Mouse (Mus musculus): ENCODE measurements at regions not wholly inside any gene's neighbourhood (a gene's known extent, or its start where the extent isn't known, plus 50 kb on each side); places are given as distances from the start of the nearest gene placed in this dataset.

DNA sequence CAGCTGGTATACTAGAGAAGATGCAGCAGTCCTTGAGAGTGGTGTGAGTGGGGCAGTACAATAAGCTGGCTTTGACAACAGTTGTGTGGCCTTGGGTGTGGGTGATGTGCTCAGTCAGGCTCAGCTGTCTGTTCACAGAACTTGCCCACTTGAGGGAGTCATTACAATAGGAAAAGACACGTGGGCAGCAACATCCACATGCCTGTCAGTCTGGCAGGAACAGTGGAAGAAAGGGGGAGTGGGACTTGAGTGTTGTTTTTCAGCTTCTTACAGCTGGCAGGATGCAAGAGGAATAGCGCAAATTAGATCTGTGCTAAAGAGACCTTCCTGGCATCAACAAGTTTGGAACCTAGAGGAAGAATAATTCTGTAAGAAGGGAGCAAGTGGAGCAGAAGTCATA, 239.4 kb upstream of the Nmur2 start:
- Histone ChIP-seq H3K4me1 (replicated peaks) (no peaks in the 10 kb centered on the region), H3K27me3 (replicated peaks) (no peaks in the 10 kb centered on the region), H3K27ac (no peak overlapping the region), H3K4me2 (replicated peaks) (no peak overlapping the region), H3K9ac (no peak overlapping the region), H3K4me3 (replicated peaks) (no peak overlapping the region), H3K9me3 (no peaks in the 10 kb centered on the region), H3K36me3 (no peaks in the 10 kb centered on the region)
- WGBS, result 61% methylated on average over 2 of the region's 2 CpGs
- no peak for ATAC-seq

DNA sequence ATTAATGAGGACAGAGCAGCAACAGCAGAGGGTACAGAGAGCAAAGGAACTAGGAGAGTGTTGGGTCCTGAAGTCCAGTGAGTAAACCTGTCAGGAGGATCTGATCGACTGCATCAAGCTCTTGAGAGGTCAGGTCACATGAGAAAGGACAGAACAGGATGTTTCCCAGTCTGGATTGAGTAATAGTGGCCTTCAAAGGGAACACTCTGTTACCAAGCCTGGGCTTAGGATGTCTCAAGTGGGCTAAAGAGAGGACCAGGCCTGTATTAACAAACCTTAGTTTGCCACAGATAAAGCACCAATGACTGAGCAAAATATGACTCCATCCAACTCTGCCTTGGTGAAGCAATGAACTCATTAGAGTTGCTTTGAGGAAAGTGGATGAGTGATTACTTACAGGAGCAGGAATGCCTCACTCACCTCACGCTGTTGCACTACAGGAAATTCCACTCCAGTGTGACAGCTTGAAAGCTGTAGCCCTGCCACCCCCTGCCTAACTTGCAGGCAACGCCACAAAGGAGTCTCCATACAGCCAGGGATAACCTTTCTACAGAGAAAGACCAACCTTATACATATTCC, 229.2 kb upstream of the Nmur2 start:
- H3K27me3 ChIP-seq (replicated peaks), result no peaks in the 10 kb centered on the region
- no peaks in the 10 kb centered on the region for H3K9me3 ChIP-seq
- no peak for ATAC-seq
- 31% methylated on average over 3 of the region's 3 CpGs for WGBS
- no peaks in the 10 kb centered on the region for H3K36me3 ChIP-seq
- H3K4me2 ChIP-seq (replicated peaks), result no peak overlapping the region
- no peak overlapping the region for H3K9ac ChIP-seq
- H3K27ac ChIP-seq, result no peak overlapping the region
- H3K4me1 ChIP-seq (replicated peaks), result no peaks in the 10 kb centered on the region
- H3K4me3 ChIP-seq (replicated peaks), result no peak overlapping the region

DNA sequence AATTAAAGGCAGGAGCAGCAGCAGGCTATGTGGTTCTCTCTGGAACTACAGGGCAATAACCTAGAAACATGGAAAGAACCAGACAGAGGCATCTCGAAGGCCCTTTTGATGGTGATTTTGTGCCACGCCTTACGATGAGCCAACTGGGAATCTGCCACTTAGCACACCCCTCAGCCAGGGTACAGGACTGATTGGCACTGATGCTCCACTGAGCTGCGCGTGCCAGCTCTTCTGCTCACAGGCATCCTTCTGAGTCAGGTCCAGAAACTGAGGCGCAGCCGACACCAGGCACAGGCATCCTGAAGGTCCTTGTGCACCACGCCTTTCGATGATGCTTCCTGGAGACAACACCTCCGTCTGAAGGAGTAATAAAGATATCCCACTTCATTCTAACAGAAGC, 221.9 kb upstream of the Nmur2 start:
- 93% methylated on average over 10 of the region's 10 CpGs for WGBS
- Histone ChIP-seq H3K9me3 (no peaks in the 10 kb centered on the region), H3K36me3 (no peaks in the 10 kb centered on the region), H3K9ac (no peak overlapping the region), H3K27me3 (replicated peaks) (no peaks in the 10 kb centered on the region), H3K27ac (no peak overlapping the region), H3K4me3 (replicated peaks) (no peak overlapping the region), H3K4me2 (replicated peaks) (no peak overlapping the region), H3K4me1 (replicated peaks) (no peaks in the 10 kb centered on the region)
- ATAC-seq, result no peak

DNA sequence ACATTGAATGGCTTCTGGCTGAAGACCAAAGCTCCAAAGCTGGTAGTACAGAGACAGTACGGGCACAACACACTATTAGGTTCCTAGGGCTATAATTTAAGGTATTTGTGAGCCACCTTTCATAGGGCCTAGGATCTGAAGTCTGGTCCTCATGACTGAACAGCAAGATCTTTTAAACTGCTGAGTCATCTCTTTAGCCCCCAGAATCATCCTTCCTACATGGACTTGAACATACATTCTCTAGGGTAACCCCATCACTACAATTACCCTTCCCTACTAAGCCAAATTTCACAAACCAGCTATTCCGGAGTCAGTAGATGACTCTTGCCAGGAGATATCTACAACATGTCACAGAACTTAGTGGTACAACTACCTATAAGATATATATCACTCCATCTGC, 215.5 kb upstream of the Nmur2 start:
- Histone ChIP-seq H3K36me3 (no peaks in the 10 kb centered on the region), H3K4me2 (replicated peaks) (no peak overlapping the region), H3K27me3 (replicated peaks) (no peaks in the 10 kb centered on the region), H3K9me3 (no peaks in the 10 kb centered on the region), H3K4me3 (replicated peaks) (no peak overlapping the region), H3K27ac (no peak overlapping the region), H3K4me1 (replicated peaks) (no peaks in the 10 kb centered on the region), H3K9ac (no peak overlapping the region)
- 82% methylated on average over 2 of the region's 2 CpGs for WGBS
- no peak for ATAC-seq

DNA sequence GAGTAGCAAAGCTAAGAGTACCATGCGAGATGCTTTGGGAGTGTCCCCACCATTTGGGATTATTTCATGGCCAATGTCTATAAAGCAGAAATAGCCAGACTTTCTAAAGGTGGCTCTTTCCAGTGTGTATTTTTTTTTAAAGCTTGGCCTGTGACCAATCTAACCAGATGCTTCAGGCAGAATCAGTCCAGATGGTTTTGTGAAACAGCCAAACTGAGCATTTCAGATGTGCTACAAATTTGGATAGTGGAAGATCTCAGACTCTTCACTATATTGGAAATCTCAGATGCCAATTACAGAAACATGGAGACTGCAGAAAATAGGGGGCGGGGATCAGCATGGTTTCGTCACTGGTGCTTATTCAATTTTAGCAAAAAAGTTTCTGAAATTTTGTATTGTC, 213.6 kb upstream of the Nmur2 start:
- H3K9ac ChIP-seq, result no peak overlapping the region
- H3K27me3 ChIP-seq (replicated peaks), result no peaks in the 10 kb centered on the region
- no peak for ATAC-seq
- no peak overlapping the region for H3K4me2 ChIP-seq (replicated peaks)
- no peaks in the 10 kb centered on the region for H3K4me1 ChIP-seq (replicated peaks)
- H3K36me3 ChIP-seq, result no peaks in the 10 kb centered on the region
- no peak overlapping the region for H3K4me3 ChIP-seq (replicated peaks)
- 91% methylated on average over 3 of the region's 3 CpGs for WGBS
- no peaks in the 10 kb centered on the region for H3K9me3 ChIP-seq
- no peak overlapping the region for H3K27ac ChIP-seq

DNA sequence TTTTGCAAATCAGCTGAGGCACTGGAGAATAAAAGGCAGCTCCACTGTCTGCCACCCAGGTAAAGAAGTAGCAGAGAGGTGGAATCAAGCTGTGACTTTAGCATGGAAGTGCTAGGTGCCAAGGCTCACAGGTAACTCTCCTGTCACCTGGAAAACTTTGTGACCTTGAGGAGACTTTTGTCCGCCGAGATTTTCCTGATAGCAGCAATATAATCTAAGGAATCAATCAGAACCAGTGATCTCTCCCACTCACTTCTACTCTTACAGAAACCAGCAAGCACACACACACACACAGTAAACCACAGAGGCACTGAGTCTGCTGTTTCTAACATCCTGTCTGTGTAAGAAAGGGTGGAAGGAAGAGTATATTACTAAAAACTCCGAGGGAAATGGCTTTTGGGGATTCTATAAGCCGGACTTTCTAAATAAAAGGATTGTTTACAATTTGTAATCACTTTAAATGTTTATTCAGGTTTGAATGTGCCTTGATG, 206.6 kb upstream of the Nmur2 start:
- Histone ChIP-seq H3K36me3 (no peaks in the 10 kb centered on the region), H3K4me1 (replicated peaks) (no peaks in the 10 kb centered on the region), H3K27ac (no peak overlapping the region), H3K9me3 (no peaks in the 10 kb centered on the region), H3K27me3 (replicated peaks) (no peaks in the 10 kb centered on the region), H3K9ac (no peak overlapping the region), H3K4me2 (replicated peaks) (no peak overlapping the region), H3K4me3 (replicated peaks) (no peak overlapping the region)
- no peak for ATAC-seq
- 20% methylated on average over 4 of the region's 4 CpGs for WGBS

DNA sequence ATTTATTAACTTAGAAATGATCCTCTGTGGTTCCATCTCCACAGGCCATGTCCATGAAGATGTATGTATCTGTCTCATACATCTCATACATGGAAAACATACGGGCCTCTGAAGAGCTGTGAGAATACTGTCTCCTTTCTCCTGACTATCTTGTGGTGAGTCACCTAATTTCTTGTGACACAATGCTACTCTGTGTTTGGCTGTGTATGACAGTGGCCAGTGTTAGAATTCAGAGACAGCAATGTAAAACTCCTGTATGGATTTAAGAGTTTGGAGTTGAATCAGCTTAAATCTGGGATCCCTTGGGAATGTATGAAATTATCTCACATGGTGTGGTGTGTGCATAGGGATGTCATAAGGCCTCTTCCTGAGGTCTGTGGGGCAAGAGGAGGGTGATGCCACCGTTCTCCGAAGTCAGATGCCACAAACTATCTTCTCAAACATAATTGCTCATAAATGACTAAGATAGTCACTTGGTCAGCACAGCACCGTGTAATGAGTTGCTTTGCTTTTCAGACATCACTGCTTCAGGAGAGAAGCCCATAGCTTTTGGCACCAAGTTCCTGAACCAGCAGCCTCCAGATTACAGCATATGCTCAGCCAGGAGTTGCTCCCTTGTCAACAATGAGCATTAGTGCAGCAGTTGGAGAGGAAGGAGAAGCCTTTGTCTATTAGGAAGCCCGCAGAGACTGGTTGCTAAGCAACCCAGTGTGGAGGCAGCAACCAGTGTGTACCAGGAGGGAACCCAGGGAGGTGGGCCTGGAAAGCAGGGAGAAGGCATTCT, 205.9 kb upstream of the Nmur2 start:
- no peak for ATAC-seq
- Histone ChIP-seq H3K4me2 (replicated peaks) (no peak overlapping the region), H3K9ac (no peak overlapping the region), H3K36me3 (no peaks in the 10 kb centered on the region), H3K9me3 (no peaks in the 10 kb centered on the region), H3K27ac (no peak overlapping the region), H3K27me3 (replicated peaks) (no peaks in the 10 kb centered on the region), H3K4me3 (replicated peaks) (no peak overlapping the region), H3K4me1 (replicated peaks) (no peaks in the 10 kb centered on the region)
- WGBS, result 51% methylated on average over 5 of the region's 5 CpGs

DNA sequence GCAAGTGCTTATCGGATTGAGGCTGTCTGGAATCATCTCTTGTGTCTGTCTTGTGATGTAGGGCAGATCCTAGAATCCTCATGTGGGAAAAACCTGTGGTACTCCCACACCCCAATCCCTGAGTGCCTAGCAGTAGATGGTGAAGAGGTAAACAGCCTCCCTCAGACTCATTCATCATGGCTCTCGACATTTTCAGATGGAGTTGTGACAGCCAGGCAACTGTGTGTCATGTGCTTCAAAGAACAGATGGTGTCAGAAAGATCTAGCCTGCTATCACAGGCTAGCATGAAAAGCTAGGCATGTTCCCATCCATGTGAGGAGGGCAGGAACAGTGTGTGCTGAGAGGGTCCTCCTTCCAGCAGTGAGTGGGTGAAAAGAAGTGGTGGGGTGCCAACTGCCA, 204.1 kb upstream of the Nmur2 start:
- Histone ChIP-seq H3K4me1 (replicated peaks) (no peaks in the 10 kb centered on the region), H3K36me3 (no peaks in the 10 kb centered on the region), H3K27ac (no peak overlapping the region), H3K9me3 (no peaks in the 10 kb centered on the region), H3K27me3 (replicated peaks) (no peaks in the 10 kb centered on the region), H3K4me3 (replicated peaks) (no peak overlapping the region), H3K4me2 (replicated peaks) (no peak overlapping the region), H3K9ac (no peak overlapping the region)
- ATAC-seq, result no peak
- 73% methylated on average over 2 of the region's 2 CpGs for WGBS

DNA sequence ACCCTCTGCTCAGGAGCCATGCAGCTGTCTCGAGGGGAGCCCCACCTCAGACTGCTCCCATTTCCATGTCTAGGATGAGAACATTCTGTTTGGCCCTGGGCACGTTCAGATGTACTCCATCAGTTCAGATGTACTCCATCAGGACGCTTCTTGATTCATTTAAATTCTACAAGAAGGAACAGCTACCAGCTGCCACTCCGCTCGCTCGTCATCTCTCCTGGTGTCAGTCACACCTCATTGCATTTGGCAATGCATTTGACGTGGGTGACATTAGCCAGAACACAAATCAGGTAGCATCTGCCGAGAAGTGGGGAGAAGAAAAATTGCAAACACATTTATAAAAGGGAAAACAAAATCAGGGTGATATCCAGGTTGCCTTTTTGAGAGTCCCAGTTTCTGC, 202.6 kb upstream of the Nmur2 start:
- no peaks in the 10 kb centered on the region for H3K9me3 ChIP-seq
- no peak for ATAC-seq
- no peak overlapping the region for H3K4me2 ChIP-seq (replicated peaks)
- no peaks in the 10 kb centered on the region for H3K36me3 ChIP-seq
- H3K4me3 ChIP-seq (replicated peaks), result no peak overlapping the region
- no peak overlapping the region for H3K9ac ChIP-seq
- WGBS, result 80% methylated on average over 8 of the region's 8 CpGs
- H3K4me1 ChIP-seq (replicated peaks), result no peaks in the 10 kb centered on the region
- H3K27ac ChIP-seq, result no peak overlapping the region
- H3K27me3 ChIP-seq (replicated peaks), result no peaks in the 10 kb centered on the region

DNA sequence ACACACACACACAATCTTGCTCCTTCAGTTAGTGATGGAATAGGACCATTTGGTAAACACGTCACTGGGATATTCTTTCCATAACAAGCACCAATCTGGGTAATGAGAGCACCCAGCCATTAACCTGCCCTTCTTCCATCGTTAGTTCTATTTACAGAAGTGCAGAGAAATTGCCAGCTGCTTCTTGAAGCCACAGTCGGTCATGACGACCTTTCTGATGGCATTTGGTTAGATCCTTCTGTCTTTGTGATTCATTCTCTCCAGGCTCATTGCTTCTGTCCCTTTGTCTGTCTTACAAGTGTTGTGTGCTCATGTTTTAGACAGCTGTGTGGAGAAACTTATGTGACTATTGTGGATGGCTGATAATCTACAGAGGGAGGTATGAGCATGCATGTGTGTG, 197.9 kb upstream of the Nmur2 start:
- H3K4me1 ChIP-seq (replicated peaks), result no peaks in the 10 kb centered on the region
- WGBS, result 52% methylated on average over 4 of the region's 4 CpGs
- H3K36me3 ChIP-seq, result no peaks in the 10 kb centered on the region
- no peak overlapping the region for H3K27ac ChIP-seq
- H3K27me3 ChIP-seq (replicated peaks), result no peaks in the 10 kb centered on the region
- no peaks in the 10 kb centered on the region for H3K9me3 ChIP-seq
- no peak overlapping the region for H3K9ac ChIP-seq
- no peak overlapping the region for H3K4me2 ChIP-seq (replicated peaks)
- no peak overlapping the region for H3K4me3 ChIP-seq (replicated peaks)
- no peak for ATAC-seq

DNA sequence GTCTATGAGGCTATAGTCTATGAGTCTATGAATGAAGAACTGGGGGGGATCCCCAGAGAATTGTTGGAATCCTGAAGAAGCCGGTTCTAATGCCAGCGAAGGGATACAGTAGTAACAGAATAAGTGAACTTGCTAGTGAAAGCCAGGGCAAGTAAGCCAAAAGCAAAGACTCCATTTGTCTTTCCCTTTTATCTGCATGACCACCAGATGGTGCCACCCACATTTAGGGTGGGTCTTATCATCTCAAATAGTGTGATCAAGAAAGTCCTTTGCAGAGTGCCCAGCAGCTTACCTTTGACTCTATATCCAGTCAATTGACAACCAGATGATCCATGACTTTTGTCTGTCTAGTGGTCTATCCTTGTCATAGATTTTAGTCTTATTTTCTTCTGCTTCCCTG, 184.2 kb upstream of the Nmur2 start:
- WGBS, result 88% methylated on average over 2 of the region's 2 CpGs
- no peak for ATAC-seq

DNA sequence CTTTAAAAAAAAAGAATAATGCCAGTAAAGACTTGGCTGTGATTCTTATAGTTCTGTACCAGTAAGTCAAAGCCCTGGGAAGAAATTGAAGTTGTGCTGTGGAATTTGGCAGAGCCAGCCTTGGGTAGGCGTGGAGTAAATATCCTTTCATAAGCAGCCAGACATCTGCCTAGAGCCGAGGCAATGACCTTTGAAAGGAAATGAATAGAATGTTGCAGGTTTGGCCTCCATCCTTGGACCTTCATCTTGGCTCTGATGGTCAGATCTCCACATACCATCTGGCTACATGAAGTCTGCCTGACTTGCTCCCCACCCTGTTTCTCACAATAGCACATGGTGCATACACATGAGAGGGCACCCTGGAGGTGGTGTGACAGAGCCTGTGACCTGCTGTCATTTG, 174.9 kb upstream of the Nmur2 start:
- 75% methylated on average over 2 of the region's 2 CpGs for WGBS
- Histone ChIP-seq H3K9ac (no peak overlapping the region), H3K27ac (no peak overlapping the region), H3K4me1 (replicated peaks) (no peaks in the 10 kb centered on the region), H3K4me3 (replicated peaks) (no peak overlapping the region), H3K9me3 (no peaks in the 10 kb centered on the region), H3K36me3 (no peaks in the 10 kb centered on the region), H3K4me2 (replicated peaks) (no peak overlapping the region), H3K27me3 (replicated peaks) (no peaks in the 10 kb centered on the region)
- ATAC-seq, result no peak

More for the DNA sequence above, 184.2 kb upstream of the Nmur2 start:
- Histone ChIP-seq H3K4me1 (replicated peaks) (no peaks in the 10 kb centered on the region), H3K36me3 (no peaks in the 10 kb centered on the region), H3K9ac (no peak overlapping the region), H3K4me3 (replicated peaks) (no peak overlapping the region), H3K9me3 (no peaks in the 10 kb centered on the region), H3K4me2 (replicated peaks) (no peak overlapping the region), H3K27me3 (replicated peaks) (no peaks in the 10 kb centered on the region), H3K27ac (no peak overlapping the region)

DNA sequence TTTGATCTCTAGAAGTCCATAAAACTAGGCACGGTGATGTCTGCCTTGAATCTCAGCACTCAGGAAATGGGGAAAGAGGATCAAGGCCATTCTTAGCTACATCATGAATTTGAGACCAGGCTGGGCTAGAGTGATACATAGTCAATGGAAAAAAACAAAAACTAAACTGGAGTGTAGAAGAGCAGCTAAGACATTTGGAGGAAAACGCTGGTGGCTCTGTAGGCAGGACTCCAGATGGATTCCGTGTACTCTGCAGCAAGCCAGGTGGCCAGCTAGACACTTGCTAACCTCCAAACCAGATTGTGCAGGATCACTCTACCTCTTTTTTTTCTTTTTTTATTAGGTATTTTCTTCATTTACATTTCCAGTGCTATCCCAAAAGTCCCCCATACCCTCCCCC, 161.0 kb upstream of the Nmur2 start:
- H3K9ac ChIP-seq, result no peak overlapping the region
- H3K4me1 ChIP-seq (replicated peaks), result no peaks in the 10 kb centered on the region
- H3K27ac ChIP-seq, result no peak overlapping the region
- no peaks in the 10 kb centered on the region for H3K27me3 ChIP-seq (replicated peaks)
- ATAC-seq, result no peak
- H3K9me3 ChIP-seq, result no peaks in the 10 kb centered on the region
- H3K4me3 ChIP-seq (replicated peaks), result no peak overlapping the region
- no peak overlapping the region for H3K4me2 ChIP-seq (replicated peaks)
- 88% methylated on average over 3 of the region's 3 CpGs for WGBS
- H3K36me3 ChIP-seq, result no peaks in the 10 kb centered on the region
